Mouse (Mus musculus): Measurements from ENCODE around the gene Rpl29.
A peak's percentile ranks its signal among the peaks of the same experiment; 100 is the strongest.

Gene Rpl29

GRCm38 (mm10) chr9:106429221-106430014 is at the start of gene Rpl29:
Gene Rpl29, plus strand, starts transcription at chr9:106429454.
- peak; percentile 94 for DNase-seq (ENCODE audit: low spot score)

- no peak for DNase-seq (ENCODE audit: low spot score)
Measured at GRCm38 (mm10) chr9:106386181-106386864, 42.9 kb upstream of the Rpl29 start.

GRCm38 (mm10) chr9:106392828-106393527 is 36.3 kb upstream of the Rpl29 start:
- DNase-seq (ENCODE audit: low spot score), result no peak

GRCm38 (mm10) chr9:106393548-106393947 is 35.7 kb upstream of the Rpl29 start:
- DNase-seq (ENCODE audit: low spot score), result no peak

DNA sequence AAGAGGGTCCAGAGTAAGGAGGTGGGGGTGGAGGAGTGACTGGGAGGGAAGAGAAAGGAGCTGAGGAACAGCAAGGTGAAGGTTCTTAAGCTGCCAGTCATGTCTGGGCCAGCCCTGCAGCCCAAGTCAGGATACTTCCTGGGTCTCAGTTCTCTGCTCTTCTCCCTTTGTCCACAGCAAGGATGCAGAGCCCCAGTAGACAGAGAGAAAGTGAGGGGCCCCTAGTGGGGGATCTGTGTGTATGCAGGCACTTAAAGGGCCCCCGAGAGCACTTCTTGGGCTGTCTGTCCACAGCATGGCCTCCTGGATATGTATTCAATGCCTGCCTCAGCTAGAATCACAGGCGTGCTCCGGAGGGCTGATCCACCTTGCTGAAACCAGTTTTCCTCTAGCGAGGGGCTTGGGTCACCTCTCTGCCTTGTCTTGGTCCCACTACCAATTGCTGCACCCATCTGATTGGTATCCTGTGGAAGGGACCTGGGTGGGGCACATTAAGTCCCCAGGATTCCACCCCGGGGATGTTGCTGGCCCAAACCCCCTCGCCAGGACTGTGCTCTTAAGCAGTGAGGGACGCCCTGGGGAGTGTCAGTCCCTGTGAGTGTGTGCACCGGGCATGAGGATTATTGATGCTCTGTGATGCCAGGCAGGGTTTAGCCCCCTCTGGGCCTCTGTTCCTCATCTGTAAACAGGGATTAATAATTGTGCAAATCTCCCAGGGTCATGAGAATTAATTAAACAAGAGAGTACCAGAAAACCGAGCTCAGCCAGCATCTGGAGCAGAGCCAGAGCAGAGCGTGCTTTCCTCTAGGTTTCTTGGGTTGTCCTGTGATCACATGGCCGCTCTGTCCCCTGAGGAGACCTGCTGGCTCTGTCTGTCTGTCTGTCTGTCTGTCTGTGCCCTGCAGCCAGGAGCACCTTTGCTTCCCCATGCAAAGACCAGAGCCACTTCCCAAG is 34.3 kb upstream of the Rpl29 start:
- DNase-seq (ENCODE audit: low spot score), result no peak

DNA sequence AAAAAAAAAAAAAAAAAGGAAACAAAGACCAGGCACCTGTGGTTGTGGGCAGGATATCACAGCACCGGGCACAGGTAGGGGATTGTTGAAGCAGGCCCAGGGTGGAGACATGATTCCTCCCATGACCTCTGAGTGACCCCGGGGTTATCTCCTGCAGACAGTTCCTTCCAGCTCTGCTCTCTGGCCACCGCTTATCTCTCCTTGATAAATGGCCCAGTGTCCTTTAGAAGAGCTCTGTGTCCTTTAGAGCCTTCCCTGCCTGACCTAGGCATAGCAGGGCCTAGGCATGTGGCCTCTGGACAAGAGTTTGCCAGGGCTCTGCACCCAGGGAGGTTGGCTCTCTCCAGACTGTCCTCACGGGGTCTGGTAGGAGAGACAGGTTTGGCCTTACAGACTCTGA is 31.5 kb upstream of the Rpl29 start:
- no peak for DNase-seq (ENCODE audit: low spot score)

GRCm38 (mm10) chr9:106398667-106399311 is 30.5 kb upstream of the Rpl29 start:
- DNase-seq (ENCODE audit: low spot score), result no peak

DNA sequence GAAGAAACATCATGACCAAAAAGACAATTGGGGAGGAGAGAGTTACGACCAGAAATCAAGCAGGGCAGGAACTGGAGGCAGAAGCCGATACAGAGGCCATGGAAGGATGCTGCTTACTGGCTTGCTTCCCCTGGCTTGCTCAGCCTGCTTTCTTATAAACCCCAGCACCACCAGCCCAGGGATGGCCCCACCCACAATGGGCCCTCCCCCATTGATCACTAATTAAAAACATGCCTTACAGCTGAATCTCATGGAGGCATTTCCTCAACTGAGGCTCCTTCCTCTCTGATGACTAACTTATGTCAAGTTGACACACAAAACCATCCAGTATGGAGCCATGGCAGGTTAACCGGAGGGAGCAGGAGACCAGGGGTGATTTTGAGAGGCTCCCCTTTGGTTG is 29.4 kb upstream of the Rpl29 start:
- no peak for DNase-seq (ENCODE audit: low spot score)

DNA sequence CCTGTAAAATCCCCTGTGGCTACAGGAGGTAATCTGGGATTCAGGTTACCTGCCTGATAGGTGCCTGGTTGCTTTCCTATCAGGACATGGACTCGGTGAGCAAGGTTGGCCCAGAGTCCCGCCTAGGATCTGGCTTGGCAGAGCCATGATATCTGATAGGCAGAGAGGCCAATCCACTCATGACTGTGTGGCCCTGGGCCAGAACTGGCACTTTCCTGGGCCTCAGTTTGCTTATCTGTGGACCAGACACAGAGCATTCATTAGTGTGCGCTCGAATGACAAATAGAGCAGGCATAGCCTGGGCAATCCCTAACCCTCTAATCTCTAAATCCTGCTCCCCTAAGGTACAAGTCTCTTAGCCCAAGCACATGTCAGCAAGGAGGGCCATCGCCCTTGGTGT is 27.1 kb upstream of the Rpl29 start:
- no peak for DNase-seq (ENCODE audit: low spot score)

DNA sequence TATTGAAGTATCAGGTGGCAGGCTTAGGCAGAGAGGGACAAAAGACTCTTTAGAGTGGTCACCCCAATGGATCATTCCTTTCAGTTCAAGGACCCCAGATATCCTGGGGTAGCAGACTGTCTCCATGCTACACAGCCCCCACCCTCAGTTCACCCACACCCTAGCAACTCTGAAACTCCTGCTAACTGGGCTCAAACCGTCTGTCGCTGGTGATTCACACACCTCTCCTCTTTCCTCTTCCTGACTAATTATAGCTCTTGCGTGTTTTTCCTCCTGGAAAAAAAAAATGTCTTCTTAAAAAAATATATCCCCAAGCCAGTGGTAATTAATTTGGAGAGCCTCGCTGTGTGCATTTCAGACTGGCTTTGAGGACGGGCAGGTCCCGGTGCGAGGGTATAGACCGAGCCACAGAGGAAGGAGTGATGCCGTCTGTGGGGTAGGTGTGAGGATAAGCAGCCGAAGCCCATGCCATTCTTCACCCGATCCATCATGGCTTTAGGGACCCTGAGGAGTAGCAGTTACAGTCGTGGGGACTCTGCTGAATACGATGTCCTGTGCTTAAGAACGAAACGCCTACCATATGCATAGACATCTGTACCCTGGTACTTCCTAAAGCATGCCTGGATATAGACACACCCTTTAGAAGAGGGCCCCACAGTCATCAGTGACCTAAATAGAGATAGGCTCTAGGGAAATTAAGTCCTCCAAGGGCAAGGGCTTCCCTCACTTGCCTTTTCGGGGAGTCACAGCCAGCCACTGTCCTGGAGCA is 26.5 kb upstream of the Rpl29 start:
- no peak for DNase-seq (ENCODE audit: low spot score)

DNA sequence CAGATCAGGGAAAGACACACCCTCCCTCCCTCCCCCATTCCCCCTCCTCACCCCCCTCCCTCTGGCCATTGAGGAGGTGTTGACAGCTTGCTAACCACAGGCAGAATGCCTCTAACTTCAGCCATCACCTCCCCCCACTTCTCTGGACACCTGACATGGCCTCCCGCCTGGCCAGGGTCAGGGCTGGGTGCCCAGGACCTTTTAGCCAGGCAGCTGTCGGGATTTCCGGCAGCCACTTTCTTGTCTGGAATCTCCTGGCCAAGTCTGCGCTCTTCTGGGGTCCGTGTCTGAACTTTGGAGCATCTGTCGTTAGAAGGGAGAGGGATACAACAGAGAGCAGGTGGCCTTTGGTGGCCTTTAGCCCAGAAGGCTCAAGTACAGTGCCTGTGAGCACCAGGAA is 24.0 kb upstream of the Rpl29 start:
- no peak for DNase-seq (ENCODE audit: low spot score)

GRCm38 (mm10) chr9:106406443-106407078 is 22.7 kb upstream of the Rpl29 start:
- DNase-seq (ENCODE audit: low spot score), result no peak

GRCm38 (mm10) chr9:106409096-106409495 is 20.2 kb upstream of the Rpl29 start:
- DNase-seq (ENCODE audit: low spot score), result no peak

DNA sequence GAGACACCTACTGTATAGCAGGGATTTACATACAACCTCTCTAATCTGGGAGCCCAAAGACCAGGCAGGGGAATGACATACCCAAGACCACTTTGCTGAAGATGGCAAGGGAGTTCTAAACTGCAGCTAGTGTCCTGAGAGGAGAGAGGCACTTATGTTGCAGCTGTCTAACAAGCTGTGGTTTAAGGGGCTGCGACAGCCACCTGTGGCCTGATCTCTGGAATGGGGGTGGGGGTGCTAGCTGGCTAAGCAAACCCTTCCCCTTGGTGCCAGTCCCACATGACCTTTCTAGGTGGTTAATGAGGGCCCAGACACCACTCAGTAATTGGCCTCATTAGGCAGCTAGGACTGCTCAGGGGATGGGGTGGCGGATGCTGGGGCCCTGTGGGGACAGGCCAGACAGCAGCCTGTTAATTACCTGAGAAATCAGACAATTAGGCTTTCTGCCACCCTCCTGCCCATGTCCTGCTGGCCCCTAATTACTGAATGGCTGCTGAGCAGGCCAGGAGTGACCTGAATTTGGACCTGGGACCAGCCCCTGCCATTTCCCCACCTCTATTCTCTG is 19.1 kb upstream of the Rpl29 start:
- DNase-seq (ENCODE audit: low spot score), result no peak

DNA sequence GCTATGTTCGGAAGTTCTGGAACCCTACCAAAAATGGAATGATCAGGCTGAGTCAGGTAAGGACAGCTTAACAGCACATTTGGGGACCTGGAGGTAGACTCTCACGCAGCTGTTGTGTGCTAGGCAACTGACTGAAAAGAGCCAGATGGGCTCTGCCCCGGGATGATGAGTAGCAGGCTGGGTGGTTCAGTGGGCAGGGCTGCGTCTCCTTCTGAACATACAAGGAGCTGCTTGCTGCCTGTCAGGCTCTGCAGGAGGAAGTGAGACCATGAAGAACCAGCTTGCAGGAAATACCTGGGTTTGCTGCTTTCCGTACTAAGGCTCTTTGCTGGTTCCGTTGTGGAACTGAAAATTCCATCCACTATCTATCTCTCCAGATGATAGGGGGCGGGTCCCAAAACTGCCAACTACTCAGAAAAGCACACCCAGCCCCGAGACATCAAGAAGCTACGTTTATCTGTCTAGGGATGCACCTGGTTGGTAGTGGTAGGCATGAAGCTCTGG is 18.1 kb upstream of the Rpl29 start:
- DNase-seq (ENCODE audit: low spot score), result no peak

DNA sequence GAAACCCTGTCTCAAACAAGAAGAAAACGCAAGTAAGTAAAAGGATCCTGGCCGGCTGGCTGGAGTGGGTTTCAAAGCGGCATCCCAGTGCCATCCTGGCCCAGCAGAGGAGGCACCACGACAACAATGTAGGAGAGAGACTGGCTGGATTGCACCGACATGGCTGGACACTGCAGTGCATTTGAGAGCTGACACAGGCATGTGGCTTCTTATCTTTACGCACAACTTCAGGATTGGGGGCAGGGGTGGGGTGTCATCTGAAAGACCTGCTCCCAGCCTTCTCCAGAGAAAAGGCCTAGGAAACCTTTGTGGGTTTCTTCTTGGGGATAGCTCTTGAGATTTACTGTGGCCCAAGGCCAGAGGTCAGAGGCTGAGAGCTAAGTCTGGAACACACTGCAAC is 17.5 kb upstream of the Rpl29 start:
- DNase-seq (ENCODE audit: low spot score), result no peak

DNA sequence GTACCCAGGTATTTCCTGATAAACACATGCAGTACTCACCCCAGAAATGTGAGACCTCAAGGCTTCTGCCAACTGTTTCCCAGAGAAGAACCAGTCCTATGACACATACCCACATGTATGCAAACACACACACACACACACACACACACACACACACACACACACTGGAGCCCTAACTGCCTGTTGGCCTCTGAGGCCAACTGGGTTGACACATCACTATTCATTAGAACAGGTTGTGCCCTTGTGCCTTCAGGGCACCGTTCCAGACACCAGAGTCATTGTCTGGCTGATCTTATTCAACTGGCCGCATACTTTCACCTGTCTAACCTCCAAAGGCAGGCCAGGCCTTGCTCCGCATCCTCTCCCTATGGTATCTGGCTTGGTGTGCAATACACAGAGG is 17.0 kb upstream of the Rpl29 start:
- DNase-seq (ENCODE audit: low spot score), result no peak

GRCm38 (mm10) chr9:106413606-106414005 is 15.6 kb upstream of the Rpl29 start:
- no peak for DNase-seq (ENCODE audit: low spot score)

GRCm38 (mm10) chr9:106416826-106417225 is 12.4 kb upstream of the Rpl29 start:
- no peak for DNase-seq (ENCODE audit: low spot score)
